Mouse (Mus musculus) limb, embryonic 14.5 days (tissue): ENCODE measurements around the gene Bcl11b. TPM values are rescaled to one million over a fixed set of nuclear protein-coding genes. Genes with fewer than 3 reads are reported as not detected.
A peak's percentile ranks its signal among the peaks of the same experiment; 100 is the strongest.

ENCODE experiments used
- ATAC-seq: fragments of 200-750 bp; cut with Nextera tagmentation; 2 replicates; pipeline ENCODE4 v1.8.0; 2017; ENCODE audit warnings: low read depth, moderate number of reproducible peaks, moderate TSS enrichment; ENCODE audit not compliant: low FRiP score
- DNase-seq: peaks from one replicate; pipeline ENCODE4 v3.0.0-alpha.2; 2015; ENCODE audit warnings: low spot score
- H3K27ac ChIP-seq: fragments of 300-500 bp; sonication (generic); replicated peaks from 2 replicates; pipeline ENCODE4 v1.5.1; 2014; ENCODE audit warnings: low read depth, mild to moderate bottlenecking, low read length, moderate library complexity, mixed read lengths
- H3K27me3 ChIP-seq: fragments of 300-500 bp; sonication (generic); 2 replicates; pipeline ENCODE4 v1.6.1; 2014; ENCODE audit warnings: low read length, mixed read lengths; ENCODE audit not compliant: control insufficient read depth, insufficient read depth
- H3K36me3 ChIP-seq: fragments of 300-500 bp; sonication (generic); 2 replicates; pipeline ENCODE4 v1.6.1; 2014; ENCODE audit warnings: mild to moderate bottlenecking, low read length, moderate library complexity, mixed read lengths; ENCODE audit not compliant: control insufficient read depth, insufficient read depth
- H3K4me1 ChIP-seq: fragments of 300-500 bp; sonication (generic); 2 replicates; pipeline ENCODE4 v1.6.1; 2014; ENCODE audit warnings: antibody characterized with exemption, low read length, mixed read lengths; ENCODE audit not compliant: control insufficient read depth, insufficient read depth
- H3K4me2 ChIP-seq: fragments of 300-500 bp; sonication (generic); replicated peaks from 2 replicates; pipeline ENCODE4 v1.6.1; 2014; ENCODE audit warnings: low read depth, mild to moderate bottlenecking, low read length, moderate library complexity; ENCODE audit not compliant: severe bottlenecking
- H3K4me3 ChIP-seq: fragments of 300-500 bp; sonication (generic); replicated peaks from 2 replicates; pipeline ENCODE4 v1.5.1; 2014; ENCODE audit warnings: low read length
- H3K9ac ChIP-seq: fragments of 300-500 bp; sonication (generic); 2 replicates; pipeline ENCODE4 v1.6.1; 2014; ENCODE audit warnings: mild to moderate bottlenecking, low read depth, low read length, moderate library complexity; ENCODE audit not compliant: severe bottlenecking
- H3K9me3 ChIP-seq: fragments of 300-500 bp; sonication (generic); 2 replicates; pipeline ENCODE4 v1.6.1; 2016; ENCODE audit warnings: low read length; ENCODE audit not compliant: control insufficient read depth
- POLR2A ChIP-seq: fragments of 200-500 bp; IDR thresholded peaks from 2 replicates; pipeline ENCODE4 v1.8.0; 2012; ENCODE audit warnings: inconsistent platforms, mild to moderate bottlenecking, moderate library complexity, borderline replicate concordance; ENCODE audit not compliant: insufficient read depth, insufficient read length; ENCODE audit errors: extremely low read depth
- WGBS: fragments of 180-500 bp; shearing (Covaris S2); extraction: QIAGEN DNeasy Blood & Tissue Kit; methylation state at CpG from one replicate; pipeline ENCODE4 v1.1.7; 2014; 5-methylcytosine and 5-hydroxymethylcytosine counted together
- polyA plus RNA-seq, 2 experiments: library from polyadenylated mRNA; depleted of rRNA in 1 of 2; stranded (reverse) in 1 of 2; unstranded in 1 of 2; fragments of >200 nt; fragmentation: Nextera tagmentation in 1 of 2; extraction: Ambion mirVana in 1 of 2; gene quantifications; 2 replicates each; pipeline versions ENCODE4 v1.2.1 to v1.2.3; 2012 to 2014

Gene Bcl11b
- polyA plus RNA-seq, 2 experiments, result 16.0 to 26.7 TPM

DNA sequence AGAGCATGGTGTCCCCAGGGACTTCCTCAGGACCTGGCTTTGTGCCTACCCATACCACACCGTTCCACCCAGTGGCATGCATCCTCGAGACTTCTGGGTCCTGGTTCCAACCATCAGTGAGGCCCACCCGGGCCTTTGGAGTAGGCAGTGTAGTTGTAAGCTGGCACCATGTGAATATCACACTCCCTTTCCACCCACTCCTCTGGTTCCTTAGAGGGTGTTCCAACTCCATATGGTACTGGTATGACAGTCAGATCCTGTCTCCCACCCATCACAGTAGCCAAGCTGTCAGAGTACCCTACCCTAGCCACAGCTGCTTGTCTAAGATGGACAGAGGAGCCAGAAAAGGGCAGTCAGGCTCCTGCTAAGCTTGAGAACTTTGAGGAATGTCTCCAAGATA, 112.0 kb downstream of the Bcl11b start:
- no peak overlapping the region for H3K4me2 ChIP-seq
- TF ChIP-seq POLR2A, result no peak
- H3K4me1 ChIP-seq, result peaks cover 34% of the 10 kb centered on the region
- no peak overlapping the region for H3K9ac ChIP-seq
- H3K27ac ChIP-seq, result no peak overlapping the region
- H3K9me3 ChIP-seq, result no peaks in the 10 kb centered on the region
- no peaks in the 10 kb centered on the region for H3K36me3 ChIP-seq
- no peaks in the 10 kb centered on the region for H3K27me3 ChIP-seq
- whole genome bisulfite sequencing, result 90% methylated on average over 3 of the region's 3 CpGs
- ATAC-seq (no peak), DNase-seq (no peak)
- no peak overlapping the region for H3K4me3 ChIP-seq

DNA sequence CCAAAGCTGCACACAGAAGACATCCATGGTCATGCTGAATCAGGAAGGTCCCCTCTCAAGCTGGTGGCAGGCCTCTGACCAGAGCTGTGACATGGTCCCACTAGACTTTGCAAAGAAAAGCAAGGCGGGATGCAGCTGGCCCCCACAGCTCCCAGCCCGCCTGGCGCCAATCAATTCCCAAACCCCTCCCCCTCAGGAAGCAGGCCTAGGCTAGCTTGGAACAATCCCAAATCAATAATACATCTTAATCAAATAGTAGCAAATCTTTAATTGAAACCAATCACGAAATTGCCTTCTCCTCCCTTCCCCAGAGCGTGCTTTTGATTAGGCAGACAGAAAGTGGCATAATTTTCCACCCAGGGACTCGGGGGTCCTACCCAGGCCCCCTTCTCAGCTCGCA, 113.1 kb downstream of the Bcl11b start:
- no peak for DNase-seq
- Histone ChIP-seq H3K4me3 (no peak overlapping the region), H3K36me3 (no peaks in the 10 kb centered on the region), H3K9me3 (no peaks in the 10 kb centered on the region), H3K4me2 (no peak overlapping the region), H3K9ac (no peak overlapping the region), H3K27me3 (no peaks in the 10 kb centered on the region), H3K4me1 (peaks cover 34% of the 10 kb centered on the region), H3K27ac (0 out of 2 replicates have a peak overlapping the region, but pooled peaks have one; percentile 55)
- TF ChIP-seq POLR2A, result no peak
- 41% methylated on average over 7 of the region's 7 CpGs for WGBS
- ATAC-seq, result no peak

DNA sequence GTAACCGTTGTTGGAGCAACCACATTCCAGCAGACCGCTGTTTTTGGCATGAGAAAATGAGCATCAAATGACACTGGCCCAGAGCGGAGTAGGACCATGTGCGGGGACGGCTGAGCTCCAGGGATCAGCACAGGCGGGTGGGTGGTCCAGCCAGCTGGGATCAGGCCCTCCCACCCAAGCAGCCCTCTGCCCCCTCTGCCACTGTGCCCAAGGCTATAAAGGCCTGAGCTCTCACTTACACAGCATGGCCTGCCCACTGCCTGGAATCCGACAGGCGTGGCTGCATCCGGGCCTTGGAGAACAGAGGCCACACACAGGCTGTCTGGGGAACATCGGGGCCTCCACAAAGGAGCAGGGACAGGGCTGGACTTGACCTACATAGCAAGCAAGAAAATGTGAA, 113.6 kb downstream of the Bcl11b start:
- DNase-seq, result peak; percentile 32
- WGBS, result 20% methylated on average over 10 of the region's 10 CpGs

DNA sequence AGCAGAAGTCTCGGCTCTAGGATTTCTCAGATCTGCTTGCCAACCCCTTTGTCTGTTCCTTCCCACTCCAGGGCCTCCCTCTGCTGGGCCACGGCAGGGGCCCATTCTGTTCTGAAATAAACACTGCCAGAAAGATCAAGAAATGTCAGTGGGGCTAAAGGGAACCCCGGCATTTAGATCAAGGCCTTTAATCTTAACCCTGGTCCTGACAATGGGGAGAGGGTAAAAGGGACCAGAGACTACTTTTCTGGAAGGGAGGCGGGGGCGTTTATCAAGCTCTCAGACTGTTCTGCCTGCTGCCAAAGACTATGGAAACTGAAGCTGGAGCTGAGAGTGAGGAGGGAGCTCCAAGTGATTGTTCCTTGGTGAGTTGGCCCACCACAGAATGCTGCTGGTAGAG, 114.8 kb downstream of the Bcl11b start:
- H3K4me3 ChIP-seq, result no peak overlapping the region
- H3K9me3 ChIP-seq, result no peaks in the 10 kb centered on the region
- peaks cover 36% of the 10 kb centered on the region for H3K4me1 ChIP-seq
- DNase-seq (no peak), ATAC-seq (no peak)
- WGBS, result 58% methylated on average over 5 of the region's 5 CpGs
- no peaks in the 10 kb centered on the region for H3K36me3 ChIP-seq
- H3K4me2 ChIP-seq, result no peak overlapping the region
- H3K27me3 ChIP-seq, result no peaks in the 10 kb centered on the region
- no peak overlapping the region for H3K27ac ChIP-seq
- H3K9ac ChIP-seq, result no peak overlapping the region
- TF ChIP-seq POLR2A, result no peak

More for the DNA sequence above, 113.6 kb downstream of the Bcl11b start:
- no peak for TF ChIP-seq POLR2A
- Histone ChIP-seq H3K9ac (no peak overlapping the region), H3K36me3 (no peaks in the 10 kb centered on the region), H3K4me2 (no peak overlapping the region), H3K27ac (0 out of 2 replicates have a peak overlapping the region, but pooled peaks have one; percentile 55), H3K4me1 (peaks cover 34% of the 10 kb centered on the region), H3K4me3 (no peak overlapping the region), H3K27me3 (no peaks in the 10 kb centered on the region), H3K9me3 (no peaks in the 10 kb centered on the region)
- peak; percentile 78 for ATAC-seq

DNA sequence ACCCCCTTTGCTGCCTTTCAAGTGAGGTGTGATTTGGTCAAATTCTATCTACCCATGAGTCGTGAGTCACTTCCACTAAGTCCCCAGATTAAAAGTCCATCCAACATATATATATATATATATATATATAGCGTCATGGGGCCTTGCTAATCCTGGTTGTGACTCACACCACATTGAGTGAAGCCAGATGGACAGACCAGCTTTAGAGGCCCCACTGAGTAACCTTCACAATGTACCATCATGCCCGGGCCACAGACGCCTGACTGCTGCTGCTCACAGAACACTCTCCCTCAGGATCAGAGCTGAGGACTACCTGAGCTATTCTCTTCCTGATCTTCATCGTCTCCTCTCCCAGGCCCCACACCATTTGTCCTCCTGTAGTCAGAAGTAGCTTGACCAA, 115.4 kb downstream of the Bcl11b start:
- no peak for DNase-seq
- ATAC-seq, result no peak; the same call in 1 of the 2 replicates
- Histone ChIP-seq H3K27me3 (no peaks in the 10 kb centered on the region), H3K4me3 (no peak overlapping the region), H3K4me2 (no peak overlapping the region), H3K4me1 (peaks cover 36% of the 10 kb centered on the region), H3K36me3 (no peaks in the 10 kb centered on the region), H3K9me3 (no peaks in the 10 kb centered on the region), H3K27ac (0 out of 2 replicates have a peak overlapping the region, but pooled peaks have one; percentile 14), H3K9ac (no peak overlapping the region)
- TF ChIP-seq POLR2A, result no peak
- WGBS, result 65% methylated on average over 5 of the region's 5 CpGs

DNA sequence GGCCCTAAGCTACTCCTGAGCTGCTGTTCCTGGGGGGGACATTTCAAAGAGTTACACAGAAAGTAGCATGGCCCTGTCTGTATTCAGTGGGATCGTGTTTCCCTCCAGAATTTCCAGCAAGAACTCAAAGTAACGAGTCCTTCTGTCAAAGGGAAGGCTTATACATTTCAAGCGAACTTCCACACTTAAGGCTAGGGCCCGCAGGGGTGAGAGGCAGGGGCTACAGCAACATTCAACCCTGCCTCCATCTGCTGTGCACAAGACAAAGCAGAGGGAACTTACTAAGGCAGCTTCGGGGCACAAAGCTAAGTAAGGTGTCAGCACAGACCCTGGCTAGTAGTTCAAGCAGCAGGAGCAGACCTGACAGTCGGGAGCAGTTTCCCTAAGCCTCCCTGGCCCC, 115.8 kb downstream of the Bcl11b start:
- Histone ChIP-seq H3K4me1 (peaks cover 36% of the 10 kb centered on the region), H3K27ac (0 out of 2 replicates have a peak overlapping the region, but pooled peaks have one; percentile 14), H3K4me3 (no peak overlapping the region), H3K4me2 (no peak overlapping the region), H3K36me3 (no peaks in the 10 kb centered on the region), H3K9me3 (no peaks in the 10 kb centered on the region), H3K9ac (no peak overlapping the region), H3K27me3 (no peaks in the 10 kb centered on the region)
- DNase-seq, result no peak
- TF ChIP-seq POLR2A, result no peak
- WGBS, result 28% methylated on average over 6 of the region's 6 CpGs
- ATAC-seq, result no peak
